Mouse (Mus musculus): ENCODE measurements at regions not wholly inside any gene's neighbourhood (a gene's known extent, or its start where the extent isn't known, plus 50 kb on each side); places are given as distances from the start of the nearest gene placed in this dataset.

GRCm38 (mm10) chr13:82187196-82187595, 404.3 kb downstream of the Cetn3 start:
- DNase-seq: no peak

- no peak for DNase-seq
Measured at GRCm38 (mm10) chr13:82200739-82201138, 417.9 kb downstream of the Cetn3 start.

DNA sequence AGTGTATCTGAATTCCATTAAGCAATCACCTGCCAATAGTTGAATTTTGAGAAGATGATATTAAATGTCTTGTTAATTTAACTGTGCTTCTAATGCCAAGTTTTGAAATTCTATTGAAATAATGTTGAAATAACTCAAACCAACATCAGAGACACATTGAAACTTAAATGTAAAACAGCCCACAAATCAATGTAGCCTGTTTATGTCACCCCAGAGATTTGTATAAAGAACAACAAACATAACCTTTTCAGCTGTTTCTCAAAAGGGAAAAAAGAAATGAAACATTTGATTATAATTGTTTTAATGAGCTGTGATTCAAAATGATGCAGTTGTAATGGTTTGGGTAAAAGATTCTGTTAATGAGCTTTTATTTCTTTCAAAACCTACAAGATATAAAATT, 442.6 kb downstream of the Cetn3 start:
- no peak for DNase-seq

- DNase-seq: no peak
Measured at GRCm38 (mm10) chr13:82233901-82234300, 451.0 kb downstream of the Cetn3 start.

DNA sequence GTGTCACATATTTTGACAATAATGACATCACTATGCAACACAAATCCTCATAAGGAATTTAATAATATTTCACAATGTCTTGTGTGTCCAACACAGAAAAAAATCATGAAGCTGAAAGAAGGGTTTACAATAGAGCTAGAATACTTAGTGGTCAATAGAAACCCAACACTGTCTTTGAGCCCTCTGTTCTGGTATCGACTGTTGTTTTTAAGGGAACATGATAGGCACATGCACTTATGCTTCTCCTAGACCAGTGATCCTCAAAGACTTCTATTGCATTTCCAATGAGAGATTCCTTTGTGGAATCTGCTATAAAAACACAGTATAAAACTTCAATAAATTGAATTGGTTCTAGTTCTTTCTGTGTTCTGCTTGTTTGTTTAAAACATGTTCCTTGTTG, 463.4 kb downstream of the Cetn3 start:
- no peak for DNase-seq

DNA sequence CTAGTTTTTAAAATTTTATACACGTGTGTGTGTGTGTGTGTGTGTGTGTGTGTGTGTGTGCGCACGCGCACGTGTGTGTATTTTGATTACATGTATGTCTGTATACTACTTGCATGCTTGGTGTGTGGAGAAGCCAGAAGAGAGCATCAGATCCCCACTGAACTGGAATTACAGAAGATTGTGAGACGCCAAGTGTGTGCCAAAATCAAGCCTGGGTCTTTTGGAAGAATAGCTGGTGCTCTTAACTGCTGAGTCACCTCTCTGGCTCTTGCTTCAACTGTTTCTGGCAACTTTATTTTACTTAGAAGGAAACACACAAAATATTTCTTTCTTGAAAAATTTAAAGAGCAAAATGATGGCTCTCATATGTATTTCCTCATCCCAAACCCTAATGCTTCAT, 467.5 kb downstream of the Cetn3 start:
- no peak for DNase-seq

- DNase-seq: peak; percentile 2
Measured at GRCm38 (mm10) chr13:82258491-82258935, 475.6 kb downstream of the Cetn3 start.

DNA sequence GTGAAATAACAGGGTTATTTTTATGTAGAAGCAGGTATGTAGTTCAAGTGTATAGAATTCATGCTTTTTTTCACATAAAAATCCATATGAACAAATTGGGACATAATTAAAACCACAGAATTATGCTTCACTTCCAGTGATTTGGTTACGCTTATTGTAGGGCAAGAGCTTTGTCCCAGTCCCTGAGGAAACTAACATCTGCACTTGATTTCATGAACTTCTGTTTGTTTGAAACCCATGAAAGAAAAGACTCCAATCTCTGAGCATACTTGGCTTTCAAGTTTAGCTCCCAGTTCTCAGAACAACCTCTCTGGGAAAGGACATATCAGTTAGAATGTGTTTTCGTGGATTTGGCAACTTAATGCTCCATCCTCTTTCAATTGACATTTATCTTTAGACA, 481.4 kb downstream of the Cetn3 start:
- no peak for DNase-seq

- DNase-seq: no peak
Measured at GRCm38 (mm10) chr13:82265170-82265569, 482.3 kb downstream of the Cetn3 start.

DNA sequence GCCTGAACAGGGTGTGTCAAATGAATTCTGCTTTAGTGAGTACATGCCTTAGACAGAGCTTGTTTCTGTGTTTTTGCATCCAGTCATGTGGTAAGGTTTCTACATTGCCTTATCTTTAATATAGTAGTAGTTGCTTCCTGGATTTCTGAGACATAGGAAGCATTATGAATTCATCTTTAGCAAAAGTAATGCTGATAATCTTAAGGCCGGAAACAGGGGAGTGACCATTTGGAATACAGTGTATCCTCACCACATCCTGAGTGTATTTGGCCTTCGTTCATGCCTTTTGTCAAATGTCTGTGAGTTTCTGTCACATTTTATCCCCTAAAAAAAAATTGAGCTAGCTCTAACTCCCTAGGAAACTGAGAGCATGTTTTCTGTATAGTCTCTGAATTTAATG, 482.9 kb downstream of the Cetn3 start:
- no peak for DNase-seq

DNA sequence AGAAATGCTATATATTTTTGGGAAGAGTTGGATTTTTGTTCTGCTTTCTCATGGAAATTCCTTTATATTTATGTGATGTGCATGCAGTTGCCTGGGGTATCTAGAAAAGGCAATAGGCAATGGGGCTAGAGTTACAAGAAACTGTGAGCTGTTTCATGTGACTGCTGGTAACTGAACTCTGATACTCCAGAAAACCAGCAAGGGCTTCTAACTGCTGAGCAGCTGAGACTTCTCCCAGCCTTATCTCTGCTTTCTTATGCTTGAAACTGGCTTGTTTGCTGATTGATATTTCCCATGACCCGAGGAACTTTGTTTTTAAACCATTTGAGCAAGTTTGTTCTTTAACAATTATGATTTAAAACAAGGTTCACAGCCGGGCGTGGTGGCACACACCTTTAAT, 491.9 kb downstream of the Cetn3 start:
- DNase-seq: no peak

GRCm38 (mm10) chr13:82276001-82276400, 493.1 kb downstream of the Cetn3 start:
- DNase-seq: no peak

DNA sequence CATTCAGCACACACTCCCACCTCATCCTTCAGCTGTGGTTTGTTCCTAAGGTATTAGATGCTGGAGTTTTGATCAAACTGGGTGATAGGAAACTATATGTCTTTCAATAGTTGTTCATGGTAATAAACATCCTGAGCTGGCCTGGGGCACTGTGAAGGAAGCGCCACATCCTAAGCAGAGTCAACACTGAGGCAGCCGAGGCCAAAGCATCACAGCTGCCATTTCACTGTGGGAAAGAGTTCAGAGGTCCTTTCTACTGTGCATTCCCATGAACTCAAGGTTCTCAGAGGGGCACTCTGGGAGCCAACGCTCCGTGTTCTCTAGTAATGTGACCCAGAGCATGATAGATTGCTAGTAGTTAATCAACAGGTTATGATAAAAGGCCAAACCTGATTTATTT, 497.9 kb downstream of the Cetn3 start:
- DNase-seq: no peak

- no peak for DNase-seq
Measured at GRCm38 (mm10) chr13:82295834-82296233, 513.0 kb downstream of the Cetn3 start.

GRCm38 (mm10) chr13:82304227-82304626, 521.4 kb downstream of the Cetn3 start:
- DNase-seq: no peak

- no peak for DNase-seq
Measured at GRCm38 (mm10) chr13:82305076-82305475, 522.2 kb downstream of the Cetn3 start.

- DNase-seq: no peak
Measured at GRCm38 (mm10) chr13:82308336-82308735, 525.5 kb downstream of the Cetn3 start.

GRCm38 (mm10) chr13:82316573-82317202, 533.8 kb downstream of the Cetn3 start:
- no peak for DNase-seq

- DNase-seq: no peak
Measured at GRCm38 (mm10) chr13:82317203-82317580, 534.3 kb downstream of the Cetn3 start.

DNA sequence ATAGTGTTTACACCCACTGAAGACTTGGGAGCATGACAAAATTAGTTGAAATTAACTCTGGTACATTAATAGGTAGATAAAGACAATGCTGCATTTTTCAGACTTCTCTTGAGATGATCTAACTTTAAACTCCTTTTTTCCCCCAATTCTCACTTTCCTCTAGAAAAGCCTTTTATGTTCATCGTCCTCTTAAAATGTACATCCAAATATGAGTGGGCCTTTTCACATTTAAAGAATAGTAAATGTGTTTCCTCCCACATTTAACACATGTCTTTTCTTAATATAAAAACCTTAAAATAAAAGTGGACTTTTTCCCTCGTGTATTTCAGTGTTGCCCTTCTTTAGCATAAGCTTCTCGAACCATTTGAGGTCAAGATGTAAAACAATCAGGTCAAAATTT, 535.5 kb downstream of the Cetn3 start:
- DNase-seq: no peak

DNA sequence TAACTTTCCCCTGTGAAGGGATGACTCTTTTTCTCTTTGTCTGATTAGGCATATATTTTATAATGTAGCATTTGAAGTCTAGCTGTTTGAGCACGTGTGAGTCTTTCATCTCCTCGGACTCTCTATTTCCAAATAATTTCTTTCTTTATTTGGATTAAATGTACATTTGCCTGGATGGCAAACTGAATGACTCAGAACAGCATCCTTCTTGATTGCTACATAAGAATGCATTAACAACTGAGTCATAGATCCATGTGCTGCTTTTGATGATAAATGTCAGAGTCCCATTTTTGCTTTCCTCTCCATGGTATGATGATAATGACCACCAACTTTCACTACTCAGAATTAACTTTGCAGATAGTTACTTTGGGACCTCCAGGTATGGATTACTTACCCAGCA, 571.5 kb downstream of the Cetn3 start:
- DNase-seq: no peak

DNA sequence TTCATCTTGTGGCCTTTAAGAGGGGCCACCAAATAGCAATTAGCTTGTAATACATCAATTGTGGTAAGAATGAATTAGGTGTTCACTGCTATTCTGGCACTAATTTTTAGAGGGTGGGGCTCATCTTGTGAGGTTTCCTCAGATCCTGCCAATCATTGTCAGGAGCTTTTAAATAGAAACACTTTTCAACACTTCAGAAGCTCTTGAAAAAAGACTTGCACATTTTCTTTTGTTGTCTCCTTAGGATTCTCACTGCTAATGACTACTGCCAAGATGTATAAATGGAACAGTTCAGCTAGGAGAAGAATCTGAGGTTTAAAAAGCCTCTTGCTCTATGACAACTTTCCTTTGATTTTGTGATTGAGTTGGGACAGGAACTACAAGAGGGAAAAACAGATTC, 572.4 kb downstream of the Cetn3 start:
- DNase-seq: no peak

- DNase-seq: no peak
Measured at GRCm38 (mm10) chr13:82359442-82359841, 576.6 kb downstream of the Cetn3 start.

GRCm38 (mm10) chr13:82360711-82361110, 577.8 kb downstream of the Cetn3 start:
- DNase-seq: no peak

DNA sequence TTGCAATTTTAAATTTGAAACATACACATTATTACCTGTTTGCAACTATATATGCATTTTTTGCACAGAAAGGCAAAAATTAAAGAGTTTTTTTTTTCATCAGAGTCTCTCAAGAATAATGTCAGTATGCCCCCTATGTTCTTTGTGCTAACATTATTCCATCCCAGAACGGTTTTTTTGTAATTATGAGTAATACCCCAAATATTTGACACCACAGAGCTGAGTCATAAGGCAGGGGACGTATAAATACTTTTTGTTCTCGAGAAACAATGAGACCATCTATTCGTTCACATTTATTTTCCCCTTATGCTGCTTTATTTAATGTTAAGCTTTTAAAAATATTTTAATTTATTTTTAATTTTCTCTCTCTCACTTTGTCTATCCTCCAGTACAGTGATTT, 578.5 kb downstream of the Cetn3 start:
- DNase-seq: no peak

All from adrenal gland, postnatal 10 days (tissue).